Mouse (Mus musculus): ENCODE data around the gene Cyp2a5.
A peak's percentile ranks its signal among the peaks of the same experiment; 100 is the strongest.
"Not testable (repeated sequence)": the region's sequence is repeated elsewhere in the genome, so short reads cannot be mapped to it uniquely, and the experiment has no call there.

Cyp2a5 gene

DNA sequence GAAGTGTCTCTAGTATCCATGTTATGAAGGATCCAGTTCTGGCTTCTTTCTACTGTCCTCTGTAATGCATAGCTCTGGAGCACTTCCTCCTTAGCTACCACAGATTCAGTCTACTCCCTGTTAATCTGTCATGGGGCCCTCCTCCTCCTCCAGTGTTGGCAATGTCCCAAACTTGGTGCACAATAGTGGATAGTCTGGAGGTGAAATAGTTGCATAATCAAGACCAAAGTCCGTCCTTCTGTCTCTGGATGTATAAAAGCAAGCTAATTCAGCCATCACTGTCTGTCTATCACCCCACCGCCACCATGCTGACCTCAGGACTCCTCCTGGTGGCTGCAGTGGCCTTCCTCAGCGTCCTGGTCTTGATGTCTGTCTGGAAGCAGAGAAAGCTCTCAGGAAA is at the start of gene Cyp2a5:
Gene Cyp2a5 (plus strand): TSS at position 247 of the 400 bp plus-strand sequence.
- not testable (repeated sequence) for DNase-seq (ENCODE audit: low read depth, low spot score)

DNA sequence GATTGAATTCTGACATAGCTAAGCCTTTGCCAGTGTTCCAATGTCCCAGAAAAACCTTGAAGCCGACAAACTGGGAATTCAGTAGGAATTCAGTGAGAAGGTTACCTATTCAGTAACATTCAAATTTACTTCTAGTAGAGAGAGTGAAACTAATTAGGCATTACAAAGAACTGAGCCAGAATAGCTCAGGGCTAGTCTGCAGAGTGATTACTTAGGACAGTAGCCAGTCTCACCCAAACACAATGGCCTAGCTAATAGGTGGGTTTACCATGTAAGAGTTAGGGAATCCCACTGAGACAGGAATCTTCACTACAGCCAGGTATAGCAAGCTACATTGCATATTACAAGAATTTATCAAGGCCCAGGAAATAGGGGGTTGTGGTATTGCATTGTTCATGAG is 49.1 kb upstream of the Cyp2a5 start:
- DNase-seq (ENCODE audit: low read depth, low spot score): not testable (repeated sequence)

DNA sequence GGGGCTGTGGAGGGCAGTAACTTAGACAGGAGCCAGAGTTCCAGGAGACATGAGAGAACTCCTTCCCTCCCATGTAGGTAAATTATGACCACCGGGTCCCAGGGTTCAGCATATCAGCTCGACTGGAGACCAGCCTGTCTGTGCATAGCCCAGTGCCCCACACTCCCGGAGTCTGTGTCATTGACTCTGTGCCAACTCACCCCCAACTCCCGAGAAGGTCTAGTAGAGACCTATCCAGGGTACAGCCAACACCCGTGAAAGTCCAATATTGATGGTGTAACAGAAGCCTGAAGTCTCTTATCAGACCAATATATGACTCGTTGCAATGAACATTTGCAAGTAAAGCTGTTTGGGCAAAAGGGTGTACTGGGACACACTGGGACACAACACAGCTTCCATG is 45.1 kb upstream of the Cyp2a5 start:
- DNase-seq (ENCODE audit: low read depth, low spot score): no peak

DNA sequence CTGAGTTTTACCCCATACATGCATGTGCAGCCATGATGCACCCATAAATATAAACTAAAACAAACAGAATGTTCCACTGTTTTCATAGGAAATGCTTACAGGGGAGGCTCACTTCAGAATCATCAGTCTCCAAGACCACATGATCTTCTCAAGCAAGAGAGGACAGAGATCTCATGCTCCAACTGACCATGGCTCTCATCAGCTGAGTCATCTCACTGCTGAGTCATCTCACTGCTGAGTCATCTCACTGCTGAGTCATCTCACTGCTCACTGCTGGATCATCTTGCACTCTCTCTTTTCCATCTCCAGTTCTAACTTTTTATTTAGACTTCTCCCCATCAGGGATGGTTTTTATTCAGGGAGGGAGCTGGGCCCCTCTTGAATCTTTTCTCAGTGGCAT is 35.0 kb upstream of the Cyp2a5 start:
- peak; percentile 46 for DNase-seq (ENCODE audit: low read depth, low spot score)

DNA sequence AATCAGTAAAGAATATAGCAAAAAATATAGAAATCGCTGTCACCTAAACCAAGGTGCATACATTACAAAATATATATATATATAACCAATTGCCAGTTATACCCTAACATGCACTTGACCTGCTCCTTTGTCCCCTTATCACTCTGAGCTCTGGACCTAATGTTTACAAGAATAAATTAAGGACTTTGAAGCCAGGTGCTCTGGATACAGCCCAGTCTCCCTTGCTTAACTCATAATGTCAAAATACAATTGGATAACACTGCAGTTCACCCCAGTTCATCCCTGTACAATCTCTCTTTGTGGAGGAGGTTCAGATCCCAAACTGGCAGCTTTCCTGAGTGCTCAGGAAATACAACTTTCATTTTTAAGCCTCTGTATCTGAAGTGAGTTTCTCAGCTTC is 34.1 kb upstream of the Cyp2a5 start:
- DNase-seq (ENCODE audit: low read depth, low spot score): no peak

GRCm38 (mm10) chr7:26808592-26808991 is 26.5 kb upstream of the Cyp2a5 start, which contains the start of gene Cyp2g1:
Gene Cyp2g1, plus strand, starts transcription at chr7:26808892.
- no peak for DNase-seq (ENCODE audit: low read depth, low spot score)

DNA sequence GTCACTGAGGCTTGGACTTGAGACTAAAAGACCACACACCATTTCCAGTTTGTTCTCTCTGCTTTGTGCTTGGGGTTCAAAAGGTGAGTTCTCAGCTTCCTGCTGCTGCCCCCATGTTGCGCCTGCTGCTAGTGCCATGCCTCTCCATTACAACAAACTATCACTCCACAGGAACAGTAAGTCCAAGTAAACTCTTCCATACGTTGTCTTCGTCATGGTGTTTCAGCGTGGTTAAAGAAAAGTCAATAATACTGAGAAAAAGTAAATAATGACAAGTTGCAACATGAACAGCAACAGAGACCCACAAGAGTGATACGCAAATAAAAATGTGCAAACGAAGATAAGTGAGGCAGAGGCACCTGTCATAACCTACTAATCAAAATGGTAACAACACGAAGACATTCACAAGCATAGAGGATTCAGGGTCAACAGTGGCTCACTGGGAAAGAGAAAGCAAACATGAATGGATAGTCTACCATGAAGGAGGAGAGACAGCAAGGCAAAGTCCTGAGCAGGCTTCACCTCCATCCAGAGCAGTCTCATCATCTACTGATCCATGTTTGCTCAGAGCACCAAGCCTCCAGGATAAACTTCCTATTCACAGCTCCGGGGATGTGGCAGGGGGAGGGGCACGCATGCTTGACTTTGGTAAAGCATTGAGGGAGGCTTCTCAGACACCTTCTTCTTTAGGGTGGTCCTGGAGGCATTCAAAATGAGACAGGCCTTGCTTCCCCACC is 3.4 kb upstream of the Cyp2a5 start:
- DNase-seq (ENCODE audit: low read depth, low spot score): not testable (repeated sequence)

DNA sequence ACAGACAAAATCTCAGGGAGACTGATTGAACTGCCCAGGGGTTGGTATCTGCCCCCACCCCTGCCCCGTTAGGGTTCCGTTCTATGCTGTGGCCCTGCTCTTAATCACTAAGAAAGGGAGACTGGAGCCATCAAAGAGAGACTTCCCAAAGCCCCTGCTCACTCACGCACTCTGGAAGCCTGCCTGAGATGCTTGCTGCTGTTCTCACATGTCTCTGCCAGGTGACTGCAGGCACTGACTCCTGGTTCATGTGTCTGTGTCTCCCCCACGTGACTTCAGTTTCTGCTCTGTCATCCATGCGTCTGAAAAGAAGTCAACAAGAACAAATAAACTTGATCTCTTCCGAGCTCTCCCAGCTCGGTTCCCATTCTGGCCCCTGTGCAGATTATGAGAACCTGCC is 2.4 kb upstream of the Cyp2a5 start:
- not testable (repeated sequence) for DNase-seq (ENCODE audit: low read depth, low spot score)

DNA sequence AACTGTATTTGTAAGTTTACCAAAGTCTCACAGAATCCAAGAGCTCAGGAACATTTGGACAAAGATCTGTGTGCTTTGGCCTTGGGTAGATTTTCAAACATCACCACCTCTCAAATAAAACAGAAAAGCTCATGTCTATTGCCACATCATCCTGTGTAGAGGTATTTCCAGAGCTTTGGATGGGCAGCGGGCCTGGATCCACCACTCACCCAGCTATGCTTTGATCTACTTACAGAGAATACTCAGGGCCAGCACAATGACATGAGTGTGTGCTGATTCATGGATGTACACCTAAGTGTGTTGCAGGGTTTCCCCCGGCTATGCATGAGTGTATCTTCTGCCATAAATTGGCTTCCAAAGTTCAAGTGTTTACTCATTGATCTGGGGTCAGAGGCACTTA is 8.3 kb downstream of the Cyp2a5 start:
- not testable (repeated sequence) for DNase-seq (ENCODE audit: low read depth, low spot score)

DNA sequence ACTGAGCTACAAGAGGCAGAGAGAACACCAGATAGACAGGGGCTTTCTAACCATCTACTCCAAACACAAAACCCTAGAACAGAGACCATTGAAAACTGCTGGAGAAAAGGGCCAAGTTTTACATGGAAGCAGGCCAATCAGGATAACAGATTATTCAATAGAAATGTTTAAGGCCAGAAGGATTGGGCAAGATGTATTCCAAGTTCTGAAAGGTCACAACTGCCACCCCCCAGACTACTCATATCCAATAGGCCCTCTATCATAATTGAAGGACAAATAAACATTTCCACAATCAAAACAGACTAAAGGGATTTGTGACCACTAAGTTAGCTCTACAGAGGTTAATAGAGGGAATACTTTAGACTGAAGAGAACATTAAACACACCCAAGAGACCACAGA is 15.0 kb downstream of the Cyp2a5 start:
- not testable (repeated sequence) for DNase-seq (ENCODE audit: low read depth, low spot score)

- DNase-seq (ENCODE audit: low read depth, low spot score): not testable (repeated sequence)
These were observed 43.5 kb downstream of the Cyp2a5 start for GRCm38 (mm10) chr7:26878581-26878980.

DNA sequence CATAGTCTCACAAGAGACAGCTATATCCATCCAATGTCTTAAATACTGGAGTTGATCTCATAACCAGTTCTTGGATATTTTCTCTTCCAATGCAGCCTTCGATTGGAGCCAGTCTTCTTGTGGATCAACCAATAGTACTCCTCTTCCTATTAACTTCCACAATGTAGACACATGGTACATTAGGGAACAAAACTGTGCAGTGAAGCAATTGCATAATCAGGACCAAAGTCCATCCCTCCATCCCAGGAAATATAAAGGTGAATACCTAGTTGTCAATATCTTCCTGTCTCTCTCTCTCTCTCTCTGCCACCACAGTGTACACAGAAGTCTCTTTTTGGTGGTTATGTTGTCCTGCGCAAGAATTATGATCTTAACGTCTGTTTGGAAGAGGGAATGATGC is 45.5 kb downstream of the Cyp2a5 start:
- not testable (repeated sequence) for DNase-seq (ENCODE audit: low read depth, low spot score)
